Mouse (Mus musculus): ENCODE data around the gene Snd1. TPM values are rescaled to one million over a fixed set of nuclear protein-coding genes. Genes with fewer than 3 reads are reported as not detected.

Gene Snd1
- total RNA-seq, 2 experiments from 2014 or later = 113 to 115 TPM

DNA sequence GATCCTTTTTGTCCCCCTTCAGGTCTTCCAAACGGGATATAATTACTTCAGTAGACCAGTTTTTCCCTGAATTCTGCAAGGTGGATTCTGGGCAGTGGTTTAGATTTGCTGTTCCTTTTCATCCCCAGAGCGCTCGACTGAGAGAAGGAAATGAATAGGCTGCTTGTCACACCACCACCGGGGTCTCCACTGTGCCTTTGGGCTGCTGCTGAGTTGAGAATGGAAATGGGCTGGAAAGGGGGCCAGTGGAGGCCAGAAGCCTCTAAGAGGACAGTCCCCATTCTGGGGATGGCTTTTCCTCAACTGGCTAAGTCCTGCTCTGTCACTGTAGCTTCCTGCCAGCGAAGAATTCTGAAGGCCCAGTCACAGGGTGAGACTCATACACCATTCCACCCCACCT, 309.0 kb downstream of the Snd1 start:
- no peak for DNase-seq (ENCODE audit: extremely low spot score in 1 of 2, low spot score in 1 of 2)

GRCm38 (mm10) chr6:28785770-28786169, 310.8 kb downstream of the Snd1 start:
- no peak for DNase-seq (ENCODE audit: extremely low spot score in 1 of 2, low spot score in 1 of 2)

- DNase-seq (ENCODE audit: extremely low spot score in 1 of 2, low spot score in 1 of 2) = no peak
These were observed 312.2 kb downstream of the Snd1 start for GRCm38 (mm10) chr6:28787133-28787532.

DNA sequence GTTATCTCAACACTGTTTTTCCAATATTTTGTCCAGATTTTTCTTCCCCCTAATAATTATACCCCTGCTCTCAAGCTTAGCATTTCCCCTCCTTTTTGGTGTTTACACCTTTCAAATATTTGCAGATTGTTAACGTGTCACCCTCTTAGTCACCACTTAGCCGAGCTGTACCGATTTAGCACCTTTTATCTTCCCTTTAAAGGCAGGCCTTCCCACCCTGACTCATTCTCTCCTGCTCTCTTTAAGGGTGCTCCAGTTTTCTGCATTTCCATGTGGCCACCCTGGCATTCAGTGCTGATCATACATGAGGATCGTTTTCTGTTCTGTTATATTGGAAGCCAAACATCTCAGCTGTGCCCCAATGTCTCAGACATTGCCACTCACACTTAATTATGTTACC, 314.7 kb downstream of the Snd1 start:
- no peak for DNase-seq (ENCODE audit: extremely low spot score in 1 of 2, low spot score in 1 of 2)

DNA sequence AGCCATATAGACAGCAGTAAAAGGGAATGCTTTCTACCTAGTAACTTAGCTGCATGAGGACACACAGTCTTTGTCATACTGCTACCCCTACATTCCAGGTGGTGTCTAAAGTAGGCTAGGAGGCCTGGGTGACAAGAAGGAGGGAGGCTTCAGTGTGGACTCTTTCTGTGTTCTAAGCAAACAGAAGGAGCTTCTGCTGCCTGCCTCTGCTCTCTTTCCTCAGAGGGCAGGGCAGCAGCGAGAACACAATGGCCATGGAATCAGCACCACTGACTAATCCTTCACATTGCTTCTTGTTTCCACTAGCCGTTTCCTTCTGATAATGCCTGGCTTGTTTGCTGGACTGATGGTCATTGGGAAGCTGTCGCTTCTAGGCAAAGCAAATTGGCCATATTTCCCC, 316.2 kb downstream of the Snd1 start:
- no peak for DNase-seq (ENCODE audit: extremely low spot score in 1 of 2, low spot score in 1 of 2)

DNA sequence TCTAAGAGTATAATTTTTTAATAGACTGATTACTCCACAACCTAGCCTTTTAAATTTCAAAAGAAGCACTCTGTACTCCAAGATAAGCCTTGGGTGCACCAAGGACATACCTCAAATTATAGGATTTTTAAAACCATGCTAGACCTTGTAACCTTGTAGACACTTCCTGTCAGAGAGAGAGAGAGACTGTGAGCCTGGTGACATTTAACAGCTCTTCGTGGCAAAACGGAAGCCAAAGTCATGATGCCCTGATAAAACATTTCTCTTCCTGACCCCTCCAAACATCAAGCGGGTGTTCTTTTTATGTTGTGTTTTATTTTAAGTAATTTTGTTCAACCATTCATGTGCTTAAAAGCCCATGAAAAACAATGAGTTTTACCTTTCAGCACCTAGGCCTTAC, 316.9 kb downstream of the Snd1 start:
- DNase-seq (ENCODE audit: extremely low spot score in 1 of 2, low spot score in 1 of 2) = no peak

- no peak for DNase-seq (ENCODE audit: extremely low spot score in 1 of 2, low spot score in 1 of 2)
These were observed 320.4 kb downstream of the Snd1 start for GRCm38 (mm10) chr6:28795380-28795779.

DNA sequence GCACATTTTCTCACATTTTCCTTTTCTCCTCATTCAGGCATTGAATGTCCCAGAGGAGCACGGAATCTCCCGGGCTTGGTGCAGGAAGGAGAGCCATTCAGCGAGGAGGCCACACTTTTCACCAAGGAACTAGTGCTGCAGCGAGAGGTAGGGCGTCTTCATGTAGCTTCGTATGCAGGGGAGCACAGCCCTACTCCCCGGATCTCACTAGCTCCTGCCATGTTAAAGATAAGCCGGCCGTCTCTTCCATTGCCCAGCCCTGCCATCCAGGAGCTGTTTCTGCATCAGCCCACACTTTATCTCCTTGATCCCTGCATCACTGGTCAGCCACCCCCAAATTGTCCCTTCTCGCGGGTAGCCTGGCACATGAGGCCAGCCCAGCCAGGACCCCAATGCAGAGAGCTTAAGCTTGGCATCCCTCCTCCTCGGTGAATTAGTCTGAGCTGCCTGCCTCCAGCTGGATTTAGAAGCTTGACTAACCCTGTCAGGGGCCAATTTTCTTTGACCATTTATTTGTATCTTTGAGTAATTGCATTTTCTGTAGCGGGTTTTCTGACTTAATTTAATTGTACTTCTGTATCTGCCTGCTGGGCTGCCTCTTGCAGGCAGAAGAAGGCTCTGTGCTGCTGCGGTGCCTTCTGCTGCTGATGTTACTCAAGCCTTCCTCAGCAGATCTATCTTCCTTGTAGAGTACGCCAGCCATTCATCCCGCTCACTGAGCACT, 321.0 kb downstream of the Snd1 start:
- no peak for DNase-seq (ENCODE audit: extremely low spot score in 1 of 2, low spot score in 1 of 2)

DNA sequence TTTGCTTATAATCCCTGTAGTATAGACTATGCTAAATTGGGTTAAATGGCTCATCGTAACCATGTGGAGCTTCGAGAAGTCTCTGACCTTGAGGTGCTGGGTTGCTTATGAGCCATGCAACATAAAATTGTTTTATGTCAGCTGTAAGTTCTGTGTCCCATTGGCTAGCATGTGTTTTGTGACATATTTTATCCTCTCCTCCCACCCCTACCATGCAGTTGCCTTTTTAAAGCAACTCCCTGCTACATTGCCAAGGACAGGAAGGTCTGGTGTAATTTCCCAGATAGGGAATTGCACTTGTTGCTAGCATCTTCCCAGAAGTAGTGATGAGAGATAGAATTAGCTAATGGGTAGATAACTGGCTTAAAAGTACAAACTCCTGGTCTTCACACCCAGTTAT, 324.9 kb downstream of the Snd1 start:
- no peak for DNase-seq (ENCODE audit: extremely low spot score in 1 of 2, low spot score in 1 of 2)

DNA sequence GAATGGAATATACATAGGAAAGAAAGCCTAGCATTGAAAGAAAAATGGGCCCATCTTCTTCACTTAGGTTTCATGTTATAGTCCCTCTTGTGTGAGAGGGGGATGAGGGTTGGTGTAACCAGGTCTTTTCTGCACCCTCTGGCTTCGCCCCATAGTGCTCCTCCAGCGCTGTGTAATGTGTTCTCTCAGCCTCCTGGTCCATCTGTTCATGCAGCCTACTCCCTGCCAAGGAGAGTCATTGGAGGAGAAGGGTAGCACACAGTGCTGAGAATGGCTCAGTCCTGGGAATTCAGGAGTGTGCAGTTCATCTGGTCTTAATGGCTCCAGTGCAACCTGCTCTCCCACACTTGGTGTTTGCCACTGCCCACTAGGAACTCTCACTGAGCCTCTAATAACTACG, 326.0 kb downstream of the Snd1 start:
- DNase-seq (ENCODE audit: extremely low spot score in 1 of 2, low spot score in 1 of 2) = no peak

GRCm38 (mm10) chr6:28803678-28804279, 328.8 kb downstream of the Snd1 start:
- DNase-seq (ENCODE audit: extremely low spot score in 1 of 2, low spot score in 1 of 2) = no peak

- DNase-seq (ENCODE audit: extremely low spot score in 1 of 2, low spot score in 1 of 2) = no peak
These were observed 329.8 kb downstream of the Snd1 start for GRCm38 (mm10) chr6:28804751-28805150.

DNA sequence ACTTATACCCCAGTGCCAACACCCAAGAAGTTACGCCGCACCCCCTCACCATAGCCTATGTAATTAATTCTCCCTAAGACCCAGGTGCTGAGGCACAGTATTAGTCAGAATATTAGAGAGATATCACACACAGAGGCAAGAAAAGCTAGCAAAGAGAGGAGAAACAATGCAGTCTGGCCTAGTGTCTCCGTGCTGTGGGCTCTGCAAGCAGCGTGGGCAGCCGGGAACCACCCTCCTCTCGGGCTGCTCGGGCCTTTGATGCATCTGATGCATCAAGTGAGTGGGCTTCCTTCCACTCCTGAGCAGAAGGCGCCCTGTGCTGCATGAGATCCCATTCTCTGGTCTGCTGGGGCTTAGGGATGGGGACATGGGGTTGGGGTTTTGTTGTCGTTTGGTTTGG, 338.1 kb downstream of the Snd1 start:
- no peak for DNase-seq (ENCODE audit: extremely low spot score in 1 of 2, low spot score in 1 of 2)

DNA sequence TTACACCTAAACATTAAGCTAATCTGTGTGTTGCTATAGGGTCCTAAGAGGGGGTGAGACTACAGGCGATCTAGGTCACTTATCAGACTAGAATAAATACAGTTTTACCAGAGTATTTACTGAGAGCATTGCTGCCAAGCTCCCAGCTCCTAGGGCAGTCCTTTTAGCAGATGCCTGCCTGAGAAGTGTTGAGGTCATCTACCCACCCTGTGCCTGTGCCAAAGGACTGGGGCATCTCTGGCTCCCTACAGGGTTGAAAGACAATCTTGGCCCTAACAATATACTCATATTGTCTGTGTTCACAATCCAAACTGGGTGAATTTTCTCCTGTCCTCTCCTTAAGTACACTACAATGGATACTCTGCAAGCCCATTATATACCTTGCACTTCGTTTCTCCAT, 340.0 kb downstream of the Snd1 start:
- no peak for DNase-seq (ENCODE audit: extremely low spot score in 1 of 2, low spot score in 1 of 2)

DNA sequence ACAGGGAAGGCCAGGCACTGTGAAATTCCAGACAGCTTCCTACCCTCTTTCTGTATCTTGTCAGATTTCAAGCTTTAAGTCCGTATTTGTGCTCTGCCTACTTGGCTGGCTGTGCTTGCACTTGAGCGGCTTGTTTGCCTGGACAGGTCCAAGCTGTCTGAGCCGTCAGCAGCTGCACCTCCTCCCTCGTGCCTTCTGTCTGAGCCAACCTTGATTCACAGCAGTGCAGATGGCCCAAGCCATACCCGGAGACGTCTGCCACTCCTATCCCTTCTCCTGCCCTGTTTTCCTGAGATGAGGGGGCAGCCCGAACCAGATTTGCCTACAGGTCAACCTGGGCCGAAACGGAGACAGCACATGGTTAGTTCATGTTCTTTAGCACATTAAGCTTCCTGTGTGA, 342.1 kb downstream of the Snd1 start:
- no peak for DNase-seq (ENCODE audit: extremely low spot score in 1 of 2, low spot score in 1 of 2)

DNA sequence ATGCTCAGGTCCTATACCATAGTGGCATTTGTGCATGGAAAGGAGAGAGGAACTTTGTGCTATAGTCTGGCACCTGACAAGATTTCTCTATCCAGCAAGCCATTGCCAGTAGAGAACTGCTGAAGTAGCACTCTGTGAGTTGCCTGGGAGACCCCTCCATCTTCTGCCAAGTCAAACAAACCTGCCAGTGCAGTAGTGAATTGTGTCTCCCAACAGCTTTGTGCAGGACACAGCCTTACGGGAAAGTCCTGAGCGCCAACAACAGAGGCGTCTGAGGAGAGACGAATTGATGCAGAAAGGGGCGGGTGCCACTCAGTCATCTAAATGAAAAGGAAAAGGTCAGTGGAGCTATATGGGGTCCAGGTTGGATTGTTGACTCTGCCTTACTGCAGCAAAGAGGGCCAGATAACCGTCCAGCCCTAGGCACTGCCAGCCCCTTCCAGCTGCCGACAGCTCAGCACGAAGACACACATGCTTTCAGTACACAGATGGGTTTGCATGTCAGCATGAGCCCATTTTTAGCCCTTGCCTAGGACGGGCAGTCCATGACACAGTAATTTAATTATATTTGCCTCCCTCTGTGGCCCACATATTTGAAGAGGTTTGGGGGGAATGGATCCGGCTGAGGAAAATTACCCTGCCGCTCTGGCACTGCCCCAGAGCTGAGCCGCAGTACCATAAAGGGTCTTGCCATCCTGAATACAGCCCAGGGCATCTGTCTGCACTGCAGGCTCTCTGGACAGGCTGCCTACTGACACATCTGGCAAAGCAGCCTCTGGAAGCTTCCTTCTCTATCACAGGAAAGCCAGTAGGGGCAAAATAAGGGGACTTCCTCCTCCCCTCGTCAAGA, 344.8 kb downstream of the Snd1 start:
- no peak for DNase-seq (ENCODE audit: extremely low spot score in 1 of 2, low spot score in 1 of 2)

- no peak for DNase-seq (ENCODE audit: extremely low spot score in 1 of 2, low spot score in 1 of 2)
These were observed 347.4 kb downstream of the Snd1 start for GRCm38 (mm10) chr6:28822296-28822695.

DNA sequence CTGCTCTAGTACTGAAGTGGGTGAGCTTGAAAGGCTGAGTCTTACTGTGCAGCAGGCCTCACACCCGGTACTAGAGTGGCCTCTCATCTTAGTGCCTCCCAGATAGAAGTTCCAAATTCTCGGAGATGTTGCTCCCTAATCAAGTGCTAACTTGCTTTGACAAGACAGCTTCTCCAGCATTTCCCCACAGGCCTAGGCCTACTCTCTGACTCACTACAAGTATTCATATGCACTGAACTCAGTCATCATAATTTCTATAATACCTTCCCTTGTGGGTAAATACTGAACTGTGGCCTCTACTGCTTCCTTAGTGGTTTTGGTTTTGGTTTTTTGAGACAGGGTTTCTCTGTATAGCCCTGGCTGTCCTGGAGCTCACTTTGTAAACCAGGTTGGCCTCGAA, 348.4 kb downstream of the Snd1 start:
- DNase-seq (ENCODE audit: extremely low spot score in 1 of 2, low spot score in 1 of 2) = no peak

DNA sequence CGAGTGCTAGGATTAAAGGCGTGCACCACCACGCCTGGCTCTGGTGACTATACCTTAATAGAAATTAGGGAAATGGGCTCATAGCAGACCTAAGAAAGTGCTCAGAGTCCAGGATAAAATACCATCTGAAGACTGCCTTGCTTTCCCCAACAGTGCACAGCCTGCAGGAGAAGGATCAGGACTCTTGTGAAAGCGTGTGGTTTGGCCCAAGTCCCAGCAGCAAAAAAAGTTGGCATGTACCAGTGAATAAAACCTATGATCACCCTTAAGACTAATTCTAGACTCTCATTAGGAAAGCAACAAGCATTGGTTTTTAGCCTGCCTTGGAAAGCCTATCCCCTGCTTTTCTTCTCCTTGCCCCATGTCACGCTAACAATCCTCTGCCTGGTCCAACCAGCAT, 348.9 kb downstream of the Snd1 start:
- no peak for DNase-seq (ENCODE audit: extremely low spot score in 1 of 2, low spot score in 1 of 2)

- DNase-seq (ENCODE audit: extremely low spot score in 1 of 2, low spot score in 1 of 2) = no peak
These were observed 351.0 kb downstream of the Snd1 start for GRCm38 (mm10) chr6:28825894-28826293.

DNA sequence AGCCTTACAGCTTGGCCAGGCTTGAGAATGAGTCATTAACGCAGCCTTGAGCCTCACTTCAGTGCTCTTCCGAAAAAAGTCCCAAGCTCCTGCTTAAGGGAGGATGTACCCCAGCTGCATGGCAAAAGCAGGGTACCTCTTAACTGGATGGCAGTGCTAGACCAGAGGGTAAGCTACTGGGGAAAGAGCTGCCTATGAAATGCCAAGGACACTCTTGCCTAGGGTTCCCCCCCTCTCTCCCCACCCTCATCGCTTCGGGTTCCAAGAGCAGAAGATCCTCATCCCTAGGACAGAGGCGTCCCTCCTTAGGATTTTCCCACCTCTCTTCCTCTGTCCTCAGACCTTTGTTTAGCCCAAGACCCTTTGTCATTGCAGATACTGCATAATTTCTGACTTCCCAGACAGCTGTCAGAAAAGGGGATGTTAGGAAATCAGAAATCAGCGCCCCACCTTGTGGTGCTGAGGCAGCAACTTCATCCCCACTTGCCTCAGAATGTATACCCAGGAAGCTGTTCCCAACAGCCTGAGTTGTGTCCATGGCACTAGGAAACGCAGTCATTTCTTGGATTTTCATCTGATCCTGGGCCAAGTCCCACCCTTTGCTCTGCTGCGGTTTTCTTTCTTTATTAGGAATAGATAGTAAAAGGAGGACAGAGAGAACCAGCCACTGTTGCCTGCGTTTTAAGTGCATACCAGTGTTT, 351.9 kb downstream of the Snd1 start:
- DNase-seq (ENCODE audit: extremely low spot score in 1 of 2, low spot score in 1 of 2) = no peak

Data from layer of hippocampus, postnatal 25 days (tissue).